Mouse (Mus musculus): Measurements from ENCODE around the gene Papss1.

The Papss1 gene

GRCm38 (mm10) chr3:131631318-131631870 is 66.8 kb downstream of the Papss1 start:
- DNase-seq (ENCODE audit: low read depth, low spot score), result no peak

GRCm38 (mm10) chr3:131634091-131634490 is 69.5 kb downstream of the Papss1 start:
- no peak for DNase-seq (ENCODE audit: low read depth, low spot score)

- no peak for DNase-seq (ENCODE audit: low read depth, low spot score)
These were observed 71.6 kb downstream of the Papss1 start for GRCm38 (mm10) chr3:131636126-131636525.

GRCm38 (mm10) chr3:131637008-131637407 is 72.4 kb downstream of the Papss1 start:
- no peak for DNase-seq (ENCODE audit: low read depth, low spot score)

GRCm38 (mm10) chr3:131637664-131638063 is 73.1 kb downstream of the Papss1 start:
- DNase-seq (ENCODE audit: low read depth, low spot score), result no peak

GRCm38 (mm10) chr3:131638216-131638615 is 73.6 kb downstream of the Papss1 start:
- DNase-seq (ENCODE audit: low read depth, low spot score), result no peak

- DNase-seq (ENCODE audit: low read depth, low spot score), result no peak
These were observed 78.2 kb downstream of the Papss1 start for GRCm38 (mm10) chr3:131642681-131643292.

GRCm38 (mm10) chr3:131645203-131645602 is 80.6 kb downstream of the Papss1 start:
- DNase-seq (ENCODE audit: low read depth, low spot score), result no peak

- DNase-seq (ENCODE audit: low read depth, low spot score), result no peak
These were observed 89.8 kb downstream of the Papss1 start for GRCm38 (mm10) chr3:131654366-131654765.

GRCm38 (mm10) chr3:131656032-131656431 is 91.5 kb downstream of the Papss1 start:
- no peak for DNase-seq (ENCODE audit: low read depth, low spot score)

- no peak for DNase-seq (ENCODE audit: low read depth, low spot score)
These were observed 95.6 kb downstream of the Papss1 start for GRCm38 (mm10) chr3:131660126-131660525.

- no peak for DNase-seq (ENCODE audit: low read depth, low spot score)
These were observed 96.1 kb downstream of the Papss1 start for GRCm38 (mm10) chr3:131660629-131661028.

- DNase-seq (ENCODE audit: low read depth, low spot score), result no peak
These were observed 98.1 kb downstream of the Papss1 start for GRCm38 (mm10) chr3:131662589-131663148.

- DNase-seq (ENCODE audit: low read depth, low spot score), result no peak
These were observed 105.3 kb downstream of the Papss1 start for GRCm38 (mm10) chr3:131669910-131670309.

GRCm38 (mm10) chr3:131686106-131686505 is 121.5 kb downstream of the Papss1 start:
- no peak for DNase-seq (ENCODE audit: low read depth, low spot score)

- DNase-seq (ENCODE audit: low read depth, low spot score), result no peak
These were observed 125.4 kb downstream of the Papss1 start for GRCm38 (mm10) chr3:131689949-131690348.

GRCm38 (mm10) chr3:131690543-131690942 is 126.0 kb downstream of the Papss1 start:
- DNase-seq (ENCODE audit: low read depth, low spot score), result no peak

GRCm38 (mm10) chr3:131691202-131691601 is 126.6 kb downstream of the Papss1 start:
- DNase-seq (ENCODE audit: low read depth, low spot score), result no peak
